Mouse (Mus musculus) C2C12 (cell line): ENCODE measurements around the gene Setmar. TPM values are rescaled to one million over a fixed set of nuclear protein-coding genes. Genes with fewer than 3 reads are reported as not detected.

Source experiments
- H3K27me3 ChIP-seq: one replicate; pipeline ENCODE4 v1.6.1; 2011; ENCODE audit not compliant: control insufficient read depth, insufficient read depth, insufficient read length
- H3K36me3 ChIP-seq: one replicate; pipeline ENCODE4 v1.6.1; 2011; ENCODE audit not compliant: control insufficient read depth, insufficient read depth
- H3K4me3 ChIP-seq: one replicate; pipeline ENCODE4 v1.5.1; 2011; ENCODE audit warnings: mild to moderate bottlenecking, control low read depth; ENCODE audit not compliant: poor library complexity, insufficient read depth, severe bottlenecking
- H3K79me2 ChIP-seq: one replicate; pipeline ENCODE4 v1.6.1; 2011; ENCODE audit not compliant: control insufficient read depth, insufficient read depth
- H3K79me3 ChIP-seq: one replicate; pipeline ENCODE4 v1.6.1; 2011; ENCODE audit warnings: low read depth, control low read depth
- H3ac ChIP-seq: one replicate; pipeline ENCODE3; 2011; ENCODE audit warnings: low read depth; ENCODE audit not compliant: control insufficient read depth, insufficient read length
- CEBPB ChIP-seq: IDR thresholded peaks from one replicate; pipeline ENCODE4 v1.6.1; 2011; ENCODE audit warnings: low read depth, mild to moderate bottlenecking, control low read depth, moderate library complexity
- CTCF ChIP-seq: IDR thresholded peaks from one replicate; pipeline ENCODE4 v1.5.1; 2011; ENCODE audit not compliant: control insufficient read depth, insufficient read depth, insufficient read length
- FOSL1 ChIP-seq: IDR thresholded peaks from one replicate; pipeline ENCODE4 v1.8.0; 2011; ENCODE audit warnings: mild to moderate bottlenecking, low read length; ENCODE audit not compliant: poor library complexity, insufficient read depth, severe bottlenecking
- MAX ChIP-seq: IDR thresholded peaks from one replicate; pipeline ENCODE4 v1.6.1; 2011; ENCODE audit warnings: mild to moderate bottlenecking, control low read depth
- MYOD1 ChIP-seq: IDR thresholded peaks from one replicate; pipeline ENCODE4 v1.6.1; 2011; ENCODE audit warnings: low read depth; ENCODE audit not compliant: control insufficient read depth, insufficient read length
- MYOG ChIP-seq: IDR thresholded peaks from one replicate; pipeline ENCODE4 v1.6.1; 2011; ENCODE audit not compliant: control insufficient read depth, insufficient read length; ENCODE audit errors: extremely low read depth
- USF1 ChIP-seq: IDR thresholded peaks from one replicate; pipeline ENCODE4 v1.6.1; 2011; ENCODE audit warnings: low read depth, mild to moderate bottlenecking, control low read depth, moderate library complexity
- polyA plus RNA-seq: library from polyadenylated mRNA; unstranded; fragments of >200 nt; fragmentation: generic; extraction: Trizol; gene quantifications from one replicate; pipeline ENCODE4 v1.2.1, GENCODE M21; 2012; ENCODE audit warnings: missing spikeins

Gene Setmar
- polyA plus RNA-seq, 1 experiment, result 1.2 TPM

GRCm38 (mm10) chr6:108061121-108061520 is 3.7 kb upstream of the Setmar start:
- no peaks in the 10 kb centered on the region for H3K27me3 ChIP-seq
- H3K36me3 ChIP-seq, result no peaks in the 10 kb centered on the region
- H3K79me3 ChIP-seq, result no peaks in the 10 kb centered on the region
- H3K4me3 ChIP-seq, result no peak overlapping the region
- TF ChIP-seq CEBPB, result no peak
- no peak for TF ChIP-seq USF1
- TF ChIP-seq MYOD1, result no peak
- no peak for TF ChIP-seq MYOG
- TF ChIP-seq MAX, result no peak
- no peak for TF ChIP-seq FOSL1
- no peak for TF ChIP-seq CTCF
- no peaks in the 10 kb centered on the region for H3K79me2 ChIP-seq
- H3ac ChIP-seq, result no peak overlapping the region

DNA sequence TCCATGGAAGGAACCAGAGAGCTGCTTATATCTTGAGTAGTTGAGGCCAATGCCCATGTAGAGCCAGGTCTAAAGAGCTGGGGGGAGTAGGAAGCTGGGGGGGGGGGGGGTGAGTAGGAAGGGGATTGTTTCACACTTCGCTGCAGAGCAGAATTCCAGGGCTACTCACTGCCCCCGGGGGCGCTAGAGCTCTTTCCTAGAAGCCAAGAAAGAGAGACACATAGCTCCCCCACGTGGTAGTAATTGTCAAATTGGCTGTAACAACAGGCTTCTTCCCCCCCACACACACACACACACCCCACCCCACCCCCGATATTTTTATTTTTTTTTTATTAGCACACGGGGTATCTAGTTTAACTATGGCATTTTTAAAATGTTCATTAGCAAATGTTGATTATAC is 738 bp downstream of the Setmar start:
- Histone ChIP-seq H3K79me2 (no peaks in the 10 kb centered on the region), H3K4me3 (peak overlapping the region; percentile 18), H3ac (no peak overlapping the region), H3K36me3 (no peaks in the 10 kb centered on the region), H3K79me3 (no peaks in the 10 kb centered on the region), H3K27me3 (no peaks in the 10 kb centered on the region)
- TF ChIP-seq CTCF (peak; percentile 36), FOSL1 (no peak)

GRCm38 (mm10) chr6:108070947-108071346 is 6.1 kb downstream of the Setmar start:
- Histone ChIP-seq H3K36me3 (no peaks in the 10 kb centered on the region), H3K27me3 (no peaks in the 10 kb centered on the region), H3K4me3 (no peak overlapping the region), H3K79me3 (no peaks in the 10 kb centered on the region), H3ac (no peak overlapping the region), H3K79me2 (no peaks in the 10 kb centered on the region)
- no peak for TF ChIP-seq MAX

- Histone ChIP-seq H3K79me3 (no peaks in the 10 kb centered on the region), H3K4me3 (no peak overlapping the region), H3K36me3 (no peaks in the 10 kb centered on the region), H3ac (no peak overlapping the region), H3K79me2 (no peaks in the 10 kb centered on the region), H3K27me3 (no peaks in the 10 kb centered on the region)
- TF ChIP-seq USF1 (no peak), MAX (no peak)
Observed at GRCm38 (mm10) chr6:108073071-108073470, 8.2 kb downstream of the Setmar start.

DNA sequence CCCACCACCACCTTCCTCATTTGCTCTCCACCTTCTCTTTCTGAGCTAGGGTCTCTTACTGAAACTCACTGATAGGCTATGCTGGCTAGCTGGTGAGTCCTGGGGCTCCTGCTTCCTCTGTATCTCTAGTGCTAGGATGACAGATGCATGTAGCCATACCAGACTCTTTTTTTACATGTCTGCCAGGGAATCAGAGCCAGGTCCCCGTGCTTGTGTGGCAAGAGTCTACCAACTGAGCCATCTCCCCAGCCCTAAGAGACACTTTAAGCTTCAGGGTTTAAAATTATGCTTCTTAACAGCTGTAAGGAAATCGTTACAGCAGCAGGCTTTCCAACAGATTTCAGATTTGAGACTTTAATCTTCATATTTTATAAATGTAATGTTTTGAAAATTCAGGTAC is 9.1 kb downstream of the Setmar start:
- Histone ChIP-seq H3K27me3 (no peaks in the 10 kb centered on the region), H3K36me3 (no peaks in the 10 kb centered on the region), H3K79me3 (no peaks in the 10 kb centered on the region), H3ac (no peak overlapping the region), H3K79me2 (no peaks in the 10 kb centered on the region), H3K4me3 (no peak overlapping the region)
- TF ChIP-seq MYOD1 (no peak), CTCF (no peak)

DNA sequence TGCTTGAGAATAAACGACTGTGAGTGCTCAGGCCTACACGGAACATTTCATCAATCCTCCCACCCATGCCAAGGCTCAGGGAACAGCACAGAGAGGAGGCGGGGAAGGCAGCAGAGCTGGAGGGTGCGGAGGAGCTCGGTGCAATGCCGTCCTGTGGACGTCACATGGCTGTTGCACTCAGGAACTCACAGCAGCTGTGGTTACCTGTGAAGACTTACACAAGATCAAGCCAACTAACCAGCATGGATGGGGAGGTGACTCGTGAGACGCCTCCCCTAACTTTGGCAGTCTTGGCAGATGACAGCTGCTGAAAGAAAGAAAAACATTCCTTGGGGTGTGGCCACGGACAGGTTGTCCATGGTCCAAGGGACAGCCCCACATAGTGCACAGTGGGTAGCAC is 9.8 kb downstream of the Setmar start:
- Histone ChIP-seq H3K79me2 (no peaks in the 10 kb centered on the region), H3ac (no peak overlapping the region), H3K4me3 (no peak overlapping the region), H3K36me3 (no peaks in the 10 kb centered on the region), H3K27me3 (no peaks in the 10 kb centered on the region), H3K79me3 (no peaks in the 10 kb centered on the region)
- no peak for TF ChIP-seq MYOG
- no peak for TF ChIP-seq USF1
- TF ChIP-seq CTCF, result no peak
- TF ChIP-seq MAX, result no peak
- TF ChIP-seq MYOD1, result no peak
- TF ChIP-seq FOSL1, result no peak
- TF ChIP-seq CEBPB, result no peak

- H3K4me3 ChIP-seq, result no peak overlapping the region
- no peaks in the 10 kb centered on the region for H3K27me3 ChIP-seq
- H3ac ChIP-seq, result no peak overlapping the region
- H3K36me3 ChIP-seq, result no peaks in the 10 kb centered on the region
- TF ChIP-seq CTCF (no peak), FOSL1 (no peak), MYOD1 (no peak), MYOG (no peak), USF1 (no peak), CEBPB (no peak), MAX (no peak)
- H3K79me2 ChIP-seq, result no peaks in the 10 kb centered on the region
- no peaks in the 10 kb centered on the region for H3K79me3 ChIP-seq
Observed at GRCm38 (mm10) chr6:108075857-108076256, 11.0 kb downstream of the Setmar start.
